Mouse (Mus musculus): ENCODE data around the gene Rbsn. TPM values are rescaled to one million over a fixed set of nuclear protein-coding genes. Genes with fewer than 3 reads are reported as not detected.

Rbsn gene
- total and polyA plus RNA-seq, 2 experiments: 4.1 to 6.7 TPM

- no peak for TF ChIP-seq CTCF (IDR thresholded peaks at IDR 0.05; ENCODE audit: low read depth, low read length)
- no peak for TF ChIP-seq POLR2A (IDR thresholded peaks at IDR 0.05; ENCODE audit: extremely low read depth, insufficient read depth, low read length)
These were observed 14.9 kb upstream of the Rbsn start for GRCm38 (mm10) chr6:92229586-92229985.

GRCm38 (mm10) chr6:92229103-92229502 is 14.4 kb upstream of the Rbsn start:
- Histone ChIP-seq H3K79me2 (ENCODE audit: control insufficient read depth, insufficient read depth, low read length) (no peaks in the 10 kb centered on the region), H3K9ac (ENCODE audit: low read depth, low read length) (no peak overlapping the region), H3K4me1 (ENCODE audit: control insufficient read depth, insufficient read depth, low read length) (no peaks in the 10 kb centered on the region), H3K36me3 (ENCODE audit: control insufficient read depth, insufficient read depth, low read length) (no peaks in the 10 kb centered on the region), H3K27me3 (ENCODE audit: control insufficient read depth, insufficient read depth, low read length) (no peaks in the 10 kb centered on the region), H3K27ac (replicated peaks; ENCODE audit: insufficient read depth, low read depth, low read length) (no peak overlapping the region), H3K4me3 (ENCODE audit: insufficient read depth, low read depth, low read length) (no peak overlapping the region)
- TF ChIP-seq CTCF (IDR thresholded peaks at IDR 0.05; ENCODE audit: low read depth, low read length): no peak
- TF ChIP-seq POLR2A (IDR thresholded peaks at IDR 0.05; ENCODE audit: extremely low read depth, insufficient read depth, low read length): no peak
- no peak for DNase-seq (ENCODE audit: extremely low read depth, low read depth, low spot score)

More at GRCm38 (mm10) chr6:92229586-92229985, 14.9 kb upstream of the Rbsn start:
- Histone ChIP-seq H3K27me3 (ENCODE audit: control insufficient read depth, insufficient read depth, low read length) (no peaks in the 10 kb centered on the region), H3K4me3 (ENCODE audit: insufficient read depth, low read depth, low read length) (no peak overlapping the region), H3K4me1 (ENCODE audit: control insufficient read depth, insufficient read depth, low read length) (no peaks in the 10 kb centered on the region), H3K9ac (ENCODE audit: low read depth, low read length) (no peak overlapping the region), H3K27ac (replicated peaks; ENCODE audit: insufficient read depth, low read depth, low read length) (no peak overlapping the region), H3K79me2 (ENCODE audit: control insufficient read depth, insufficient read depth, low read length) (no peaks in the 10 kb centered on the region), H3K36me3 (ENCODE audit: control insufficient read depth, insufficient read depth, low read length) (no peaks in the 10 kb centered on the region)
- DNase-seq (ENCODE audit: extremely low read depth, low read depth, low spot score): no peak
- 87% methylated on average over 2 of the region's 2 CpGs for WGBS

- Histone ChIP-seq H3K27me3 (ENCODE audit: control insufficient read depth, insufficient read depth, low read length) (no peaks in the 10 kb centered on the region), H3K79me2 (ENCODE audit: control insufficient read depth, insufficient read depth, low read length) (no peaks in the 10 kb centered on the region)
These were observed 10.3 kb upstream of the Rbsn start for GRCm38 (mm10) chr6:92224981-92225380.

GRCm38 (mm10) chr6:92222021-92222420 is 7.3 kb upstream of the Rbsn start:
- H3K4me3 ChIP-seq (ENCODE audit: insufficient read depth, low read depth, low read length): no peak overlapping the region
- 37% methylated on average over 3 of the region's 3 CpGs for WGBS
- H3K36me3 ChIP-seq (ENCODE audit: control insufficient read depth, insufficient read depth, low read length): no peaks in the 10 kb centered on the region
- H3K9ac ChIP-seq (ENCODE audit: low read depth, low read length): no peak overlapping the region
- no peaks in the 10 kb centered on the region for H3K79me2 ChIP-seq (ENCODE audit: control insufficient read depth, insufficient read depth, low read length)
- no peak overlapping the region for H3K27ac ChIP-seq (replicated peaks; ENCODE audit: insufficient read depth, low read depth, low read length)
- no peak for TF ChIP-seq POLR2A (IDR thresholded peaks at IDR 0.05; ENCODE audit: extremely low read depth, insufficient read depth, low read length)
- no peak for TF ChIP-seq CTCF (IDR thresholded peaks at IDR 0.05; ENCODE audit: low read depth, low read length)
- peak; percentile 29 for DNase-seq (ENCODE audit: extremely low read depth, low read depth, low spot score)
- H3K4me1 ChIP-seq (ENCODE audit: control insufficient read depth, insufficient read depth, low read length): peaks cover 6% of the 10 kb centered on the region; the same call in 1 of the 2 replicates
- no peaks in the 10 kb centered on the region for H3K27me3 ChIP-seq (ENCODE audit: control insufficient read depth, insufficient read depth, low read length)

More at GRCm38 (mm10) chr6:92224981-92225380, 10.3 kb upstream of the Rbsn start:
- Histone ChIP-seq H3K27ac (replicated peaks; ENCODE audit: insufficient read depth, low read depth, low read length) (no peak overlapping the region), H3K4me3 (ENCODE audit: insufficient read depth, low read depth, low read length) (no peak overlapping the region), H3K4me1 (ENCODE audit: control insufficient read depth, insufficient read depth, low read length) (peaks cover 6% of the 10 kb centered on the region; the same call in 1 of the 2 replicates), H3K9ac (ENCODE audit: low read depth, low read length) (no peak overlapping the region), H3K36me3 (ENCODE audit: control insufficient read depth, insufficient read depth, low read length) (no peaks in the 10 kb centered on the region)
- TF ChIP-seq CTCF (IDR thresholded peaks at IDR 0.05; ENCODE audit: low read depth, low read length) (no peak), POLR2A (IDR thresholded peaks at IDR 0.05; ENCODE audit: extremely low read depth, insufficient read depth, low read length) (no peak)
- WGBS: 83% methylated on average over 1 of the region's 1 CpGs
- DNase-seq (ENCODE audit: extremely low read depth, low read depth, low spot score): no peak

- Histone ChIP-seq H3K27ac (replicated peaks; ENCODE audit: insufficient read depth, low read depth, low read length) (no peak overlapping the region), H3K36me3 (ENCODE audit: control insufficient read depth, insufficient read depth, low read length) (no peaks in the 10 kb centered on the region)
- 25% methylated on average over 6 of the region's 6 CpGs for WGBS
These were observed 6.9 kb upstream of the Rbsn start for GRCm38 (mm10) chr6:92221604-92222003.

GRCm38 (mm10) chr6:92219445-92219844 is 4.7 kb upstream of the Rbsn start:
- peak; percentile 91 for DNase-seq (ENCODE audit: extremely low read depth, low read depth, low spot score)
- Histone ChIP-seq H3K4me3 (ENCODE audit: insufficient read depth, low read depth, low read length) (no peak overlapping the region), H3K36me3 (ENCODE audit: control insufficient read depth, insufficient read depth, low read length) (no peaks in the 10 kb centered on the region), H3K9ac (ENCODE audit: low read depth, low read length) (no peak overlapping the region), H3K4me1 (ENCODE audit: control insufficient read depth, insufficient read depth, low read length) (peaks cover 6% of the 10 kb centered on the region; the same call in 1 of the 2 replicates), H3K27ac (replicated peaks; ENCODE audit: insufficient read depth, low read depth, low read length) (no peak overlapping the region), H3K27me3 (ENCODE audit: control insufficient read depth, insufficient read depth, low read length) (no peaks in the 10 kb centered on the region), H3K79me2 (ENCODE audit: control insufficient read depth, insufficient read depth, low read length) (peaks cover 2% of the 10 kb centered on the region; the same call in 1 of the 2 replicates)
- 50% methylated on average over 3 of the region's 3 CpGs for WGBS
- peak; percentile 68 for TF ChIP-seq CTCF (IDR thresholded peaks at IDR 0.05; ENCODE audit: low read depth, low read length)
- no peak for TF ChIP-seq POLR2A (IDR thresholded peaks at IDR 0.05; ENCODE audit: extremely low read depth, insufficient read depth, low read length)

More at GRCm38 (mm10) chr6:92221604-92222003, 6.9 kb upstream of the Rbsn start:
- no peak overlapping the region for H3K9ac ChIP-seq (ENCODE audit: low read depth, low read length)
- no peaks in the 10 kb centered on the region for H3K79me2 ChIP-seq (ENCODE audit: control insufficient read depth, insufficient read depth, low read length)
- H3K4me3 ChIP-seq (ENCODE audit: insufficient read depth, low read depth, low read length): no peak overlapping the region
- TF ChIP-seq CTCF (IDR thresholded peaks at IDR 0.05; ENCODE audit: low read depth, low read length) (no peak), POLR2A (IDR thresholded peaks at IDR 0.05; ENCODE audit: extremely low read depth, insufficient read depth, low read length) (no peak)
- no peaks in the 10 kb centered on the region for H3K27me3 ChIP-seq (ENCODE audit: control insufficient read depth, insufficient read depth, low read length)
- DNase-seq (ENCODE audit: extremely low read depth, low read depth, low spot score): peak; percentile 80
- peaks cover 6% of the 10 kb centered on the region; the same call in 1 of the 2 replicates for H3K4me1 ChIP-seq (ENCODE audit: control insufficient read depth, insufficient read depth, low read length)
